12 mouse cellular contexts compared by ENCODE assay signal in genomic region chr13:59886572-59886971, GRCm38 (mm10).
A peak's percentile ranks its signal among the peaks of the same experiment; 100 is the strongest.
DNase-seq lines count a peak whose midpoint lies in the region; ATAC-seq and TF ChIP-seq lines count a peak whose summit lies in the region.
"Had no signal": no experiment of that assay in that cellular context is flagged by ENCODE, and none has a peak within 500 bp of the region (broad histone marks: within the 10 kb centered on the region; RNA-seq: fewer than 3 reads in every experiment).

No protein-coding gene starts in this region.

- no peak overlapping the region for H3K4me2 ChIP-seq in liver, embryonic 12.5 days
- H3K4me2 ChIP-seq in liver, postnatal 0 days (ENCODE audit: low read depth, low read length), result no peak overlapping the region
- H3K4me2 ChIP-seq: embryonic facial prominence, embryonic 12.5 days; intestine, embryonic 15.5 days; limb, embryonic 13.5 days had no signal

- peak; percentile 15 for DNase-seq in CD4-positive, CD25-positive, alpha-beta regulatory T cell, adult 2 months (ENCODE audit: low read depth, low spot score)
- peak; percentile 21 for DNase-seq in liver
- DNase-seq in NIH3T3 (ENCODE audit: low read depth), result peak; percentile 49
- DNase-seq in liver, postnatal 0 days, result no peak
- DNase-seq in adrenal gland, postnatal 14 days, result no peak
- no peak for DNase-seq in layer of hippocampus, adult 11-12 months (ENCODE audit: low spot score)
- DNase-seq: cerebellum, postnatal 14 days had no signal

- H3K9me3 ChIP-seq in liver, embryonic 12.5 days (replicated peaks), result no peaks in the 10 kb centered on the region
- peaks cover 3% of the 10 kb centered on the region; the same call in 1 of the 2 replicates for H3K9me3 ChIP-seq in liver, postnatal 0 days (ENCODE audit: low read length)
- H3K9me3 ChIP-seq: intestine, embryonic 15.5 days had no signal

- H3K9ac ChIP-seq in liver, embryonic 12.5 days, result no peak overlapping the region
- no peak overlapping the region for H3K9ac ChIP-seq in liver, postnatal 0 days (replicated peaks)
- H3K9ac ChIP-seq: embryonic facial prominence, embryonic 12.5 days; intestine, embryonic 15.5 days; limb, embryonic 13.5 days had no signal

- peak; percentile 66 for TF ChIP-seq CTCF in liver, postnatal 0 days (IDR thresholded peaks at IDR 0.05; ENCODE audit: low read depth)

- TF ChIP-seq EP300 in liver, postnatal 0 days (IDR thresholded peaks at IDR 0.05; ENCODE audit: low read depth), result no peak

- H3K4me3 ChIP-seq in liver, embryonic 12.5 days, result no peak overlapping the region
- H3K4me3 ChIP-seq in liver, postnatal 0 days (ENCODE audit: low read depth, low read length), result no peak overlapping the region
- H3K4me3 ChIP-seq: embryonic facial prominence, embryonic 12.5 days; intestine, embryonic 15.5 days; limb, embryonic 13.5 days had no signal

- H3K36me3 ChIP-seq in liver, embryonic 12.5 days, result no peaks in the 10 kb centered on the region
- no peaks in the 10 kb centered on the region for H3K36me3 ChIP-seq in liver, postnatal 0 days (replicated peaks; ENCODE audit: insufficient read depth, low read length)
- H3K36me3 ChIP-seq: embryonic facial prominence, embryonic 12.5 days; intestine, embryonic 15.5 days; limb, embryonic 13.5 days had no signal

- 50% methylated on average over 3 of the region's 3 CpGs for WGBS in liver, embryonic 12.5 days (ENCODE audit: insufficient replicate concordance)
- WGBS in liver, postnatal 0 days (ENCODE audit: insufficient replicate concordance), result 53% methylated on average over 3 of the region's 3 CpGs

- peaks cover 40% of the 10 kb centered on the region for H3K4me1 ChIP-seq in liver, embryonic 12.5 days
- no peaks in the 10 kb centered on the region for H3K4me1 ChIP-seq in liver, postnatal 0 days (ENCODE audit: insufficient read depth)

- no peak overlapping the region for H3K27ac ChIP-seq in liver, embryonic 12.5 days
- no peak overlapping the region for H3K27ac ChIP-seq in liver, postnatal 0 days (ENCODE audit: low read depth)
- H3K27ac ChIP-seq: embryonic facial prominence, embryonic 12.5 days; intestine, embryonic 15.5 days; limb, embryonic 13.5 days had no signal

- no peak for ATAC-seq in CD4-positive, CD25-positive, alpha-beta regulatory T cell, adult 4 months
- no peak for ATAC-seq in liver, embryonic 12.5 days
- ATAC-seq in liver, postnatal 0 days, result no peak
- ATAC-seq: intestine, embryonic 15.5 days had no signal

- no peaks in the 10 kb centered on the region for H3K27me3 ChIP-seq in liver, embryonic 12.5 days (replicated peaks)
- H3K27me3 ChIP-seq in liver, postnatal 0 days (ENCODE audit: insufficient read depth, low read length), result no peaks in the 10 kb centered on the region
- H3K27me3 ChIP-seq: embryonic facial prominence, embryonic 12.5 days; limb, embryonic 13.5 days had no signal

Comparison
In these comparisons a context has a peak if more than half of its experiments do, and no peak if none do; other contexts are left out.
1. DNase-seq: peak in CD4-positive, CD25-positive, alpha-beta regulatory T cell, adult 2 months (single experiment), liver (single experiment) and NIH3T3 (single experiment); none in liver, postnatal 0 days (single experiment), adrenal gland, postnatal 14 days (single experiment) and layer of hippocampus, adult 11-12 months (single experiment).